Mouse (Mus musculus) lung, postnatal 0 days (tissue): ENCODE measurements around the gene Abcc9.

ENCODE experiments used
- CTCF ChIP-seq: IDR thresholded peaks from 2 replicates; pipeline ENCODE4 v1.5.1; 2016; ENCODE audit warnings: antibody characterized with exemption, mild to moderate bottlenecking
- EP300 ChIP-seq: IDR thresholded peaks from 2 replicates; pipeline ENCODE4 v1.6.1; 2016; ENCODE audit warnings: antibody characterized with exemption, mild to moderate bottlenecking, control low read depth

- no peak for TF ChIP-seq EP300
- TF ChIP-seq CTCF, result no peak
Measured at GRCm38 (mm10) chr6:142711106-142711505, 9.0 kb upstream of the Abcc9 start.
